Mouse (Mus musculus): ENCODE measurements around the gene Rfxap. TPM values are rescaled to one million over a fixed set of nuclear protein-coding genes. Genes with fewer than 3 reads are reported as not detected.

Gene Rfxap
- polyA plus RNA-seq, 1 experiment from 2014 or later, result 26.8 TPM

- Histone ChIP-seq H3K36me3 (ENCODE audit: insufficient read depth, low read length) (peaks cover 12% of the 10 kb centered on the region), H3K4me2 (replicated peaks; ENCODE audit: low read depth, low read length) (no peak overlapping the region), H3K27me3 (ENCODE audit: insufficient read depth, low read length) (no peaks in the 10 kb centered on the region), H3K4me1 (ENCODE audit: insufficient read depth, low read length) (peaks cover 10% of the 10 kb centered on the region), H3K9ac (replicated peaks; ENCODE audit: low read length) (no peak overlapping the region), H3K4me3 (ENCODE audit: low read length) (no peak overlapping the region), H3K27ac (ENCODE audit: low read length) (no peak overlapping the region), H3K9me3 (ENCODE audit: low read length) (no peaks in the 10 kb centered on the region)
- WGBS, result 94% methylated on average over 8 of the region's 8 CpGs
- ATAC-seq (ENCODE audit: low FRiP score, low TSS enrichment), result no peak
Measured at GRCm38 (mm10) chr3:54803713-54804112, 3.9 kb downstream of the Rfxap start.

- peak; percentile 82 for ATAC-seq (ENCODE audit: low FRiP score, low TSS enrichment)
- H3K27ac ChIP-seq (ENCODE audit: low read length), result no peak overlapping the region
- H3K9ac ChIP-seq (replicated peaks; ENCODE audit: low read length), result no peak overlapping the region
- WGBS, result 43% methylated on average over 16 of the region's 16 CpGs
- peaks cover 14% of the 10 kb centered on the region for H3K9me3 ChIP-seq (ENCODE audit: low read length)
- peaks cover 16% of the 10 kb centered on the region for H3K36me3 ChIP-seq (ENCODE audit: insufficient read depth, low read length)
- no peak overlapping the region for H3K4me3 ChIP-seq (ENCODE audit: low read length)
- H3K27me3 ChIP-seq (ENCODE audit: insufficient read depth, low read length), result no peaks in the 10 kb centered on the region
- no peak overlapping the region for H3K4me2 ChIP-seq (replicated peaks; ENCODE audit: low read depth, low read length)
- no peaks in the 10 kb centered on the region for H3K4me1 ChIP-seq (ENCODE audit: insufficient read depth, low read length)
Measured at GRCm38 (mm10) chr3:54797211-54797610, 10.4 kb downstream of the Rfxap start.

GRCm38 (mm10) chr3:54795806-54796205 is 11.8 kb downstream of the Rfxap start:
- no peaks in the 10 kb centered on the region for H3K27me3 ChIP-seq (ENCODE audit: insufficient read depth, low read length)
- H3K9me3 ChIP-seq (ENCODE audit: low read length), result peaks cover 14% of the 10 kb centered on the region
- H3K4me3 ChIP-seq (ENCODE audit: low read length), result no peak overlapping the region
- 97% methylated on average over 1 of the region's 1 CpGs for WGBS
- H3K9ac ChIP-seq (replicated peaks; ENCODE audit: low read length), result no peak overlapping the region
- H3K4me1 ChIP-seq (ENCODE audit: insufficient read depth, low read length), result no peaks in the 10 kb centered on the region
- peaks cover 16% of the 10 kb centered on the region for H3K36me3 ChIP-seq (ENCODE audit: insufficient read depth, low read length)
- no peak overlapping the region for H3K27ac ChIP-seq (ENCODE audit: low read length)
- no peak for ATAC-seq (ENCODE audit: low FRiP score, low TSS enrichment)
- no peak overlapping the region for H3K4me2 ChIP-seq (replicated peaks; ENCODE audit: low read depth, low read length)

- Histone ChIP-seq H3K4me3 (ENCODE audit: low read length) (no peak overlapping the region), H3K9ac (replicated peaks; ENCODE audit: low read length) (no peak overlapping the region), H3K27ac (ENCODE audit: low read length) (no peak overlapping the region), H3K4me2 (replicated peaks; ENCODE audit: low read depth, low read length) (no peak overlapping the region), H3K27me3 (ENCODE audit: insufficient read depth, low read length) (no peaks in the 10 kb centered on the region), H3K36me3 (ENCODE audit: insufficient read depth, low read length) (peaks cover 16% of the 10 kb centered on the region), H3K4me1 (ENCODE audit: insufficient read depth, low read length) (no peaks in the 10 kb centered on the region), H3K9me3 (ENCODE audit: low read length) (peaks cover 14% of the 10 kb centered on the region)
- no peak for ATAC-seq (ENCODE audit: low FRiP score, low TSS enrichment)
- 93% methylated on average over 5 of the region's 5 CpGs for WGBS
Measured at GRCm38 (mm10) chr3:54795379-54795778, 12.2 kb downstream of the Rfxap start.

GRCm38 (mm10) chr3:54793762-54794161 is 13.8 kb downstream of the Rfxap start:
- Histone ChIP-seq H3K9me3 (ENCODE audit: low read length) (peaks cover 14% of the 10 kb centered on the region), H3K4me1 (ENCODE audit: insufficient read depth, low read length) (no peaks in the 10 kb centered on the region), H3K4me2 (replicated peaks; ENCODE audit: low read depth, low read length) (no peak overlapping the region), H3K9ac (replicated peaks; ENCODE audit: low read length) (no peak overlapping the region), H3K36me3 (ENCODE audit: insufficient read depth, low read length) (peaks cover 22% of the 10 kb centered on the region), H3K27me3 (ENCODE audit: insufficient read depth, low read length) (no peaks in the 10 kb centered on the region), H3K4me3 (ENCODE audit: low read length) (no peak overlapping the region), H3K27ac (ENCODE audit: low read length) (no peak overlapping the region)
- WGBS, result 84% methylated on average over 6 of the region's 6 CpGs
- no peak for ATAC-seq (ENCODE audit: low FRiP score, low TSS enrichment)

GRCm38 (mm10) chr3:54791822-54792677 is 15.5 kb downstream of the Rfxap start:
- ATAC-seq (ENCODE audit: low FRiP score, low TSS enrichment), result no peak
- Histone ChIP-seq H3K4me1 (ENCODE audit: insufficient read depth, low read length) (no peaks in the 10 kb centered on the region), H3K9me3 (ENCODE audit: low read length) (peaks cover 14% of the 10 kb centered on the region), H3K4me3 (ENCODE audit: low read length) (no peak overlapping the region), H3K36me3 (ENCODE audit: insufficient read depth, low read length) (peaks cover 22% of the 10 kb centered on the region), H3K4me2 (replicated peaks; ENCODE audit: low read depth, low read length) (no peak overlapping the region), H3K9ac (replicated peaks; ENCODE audit: low read length) (no peak overlapping the region), H3K27me3 (ENCODE audit: insufficient read depth, low read length) (no peaks in the 10 kb centered on the region), H3K27ac (ENCODE audit: low read length) (no peak overlapping the region)
- whole genome bisulfite sequencing, result 77% methylated on average over 10 of the region's 10 CpGs

- H3K4me2 ChIP-seq (replicated peaks; ENCODE audit: low read depth, low read length), result no peak overlapping the region
- no peak for ATAC-seq (ENCODE audit: low FRiP score, low TSS enrichment)
- 70% methylated on average over 2 of the region's 2 CpGs for WGBS
- no peak overlapping the region for H3K27ac ChIP-seq (ENCODE audit: low read length)
- peaks cover 22% of the 10 kb centered on the region for H3K36me3 ChIP-seq (ENCODE audit: insufficient read depth, low read length)
- H3K27me3 ChIP-seq (ENCODE audit: insufficient read depth, low read length), result no peaks in the 10 kb centered on the region
- peaks cover 14% of the 10 kb centered on the region for H3K9me3 ChIP-seq (ENCODE audit: low read length)
- no peak overlapping the region for H3K4me3 ChIP-seq (ENCODE audit: low read length)
- no peaks in the 10 kb centered on the region for H3K4me1 ChIP-seq (ENCODE audit: insufficient read depth, low read length)
- no peak overlapping the region for H3K9ac ChIP-seq (replicated peaks; ENCODE audit: low read length)
Measured at GRCm38 (mm10) chr3:54790601-54791000, 17.0 kb downstream of the Rfxap start.

- ATAC-seq (ENCODE audit: low FRiP score, low TSS enrichment), result no peak; the same call in 1 of the 2 replicates
- no peaks in the 10 kb centered on the region for H3K36me3 ChIP-seq (ENCODE audit: insufficient read depth, low read length)
Measured at GRCm38 (mm10) chr3:54775989-54776631, 31.5 kb downstream of the Rfxap start.

GRCm38 (mm10) chr3:54773613-54774012 is 34.0 kb downstream of the Rfxap start:
- Histone ChIP-seq H3K4me2 (replicated peaks; ENCODE audit: low read depth, low read length) (no peak overlapping the region), H3K27ac (ENCODE audit: low read length) (no peak overlapping the region), H3K4me3 (ENCODE audit: low read length) (no peak overlapping the region), H3K36me3 (ENCODE audit: insufficient read depth, low read length) (no peaks in the 10 kb centered on the region), H3K4me1 (ENCODE audit: insufficient read depth, low read length) (0 out of 2 replicates have a peak, but pooled peaks cover 5% of the 10 kb centered on the region), H3K27me3 (ENCODE audit: insufficient read depth, low read length) (no peaks in the 10 kb centered on the region), H3K9me3 (ENCODE audit: low read length) (peaks cover 7% of the 10 kb centered on the region), H3K9ac (replicated peaks; ENCODE audit: low read length) (no peak overlapping the region)
- no peak for ATAC-seq (ENCODE audit: low FRiP score, low TSS enrichment)
- WGBS, result 88% methylated on average over 6 of the region's 6 CpGs

More at GRCm38 (mm10) chr3:54775989-54776631, 31.5 kb downstream of the Rfxap start:
- Histone ChIP-seq H3K9ac (replicated peaks; ENCODE audit: low read length) (no peak overlapping the region), H3K4me3 (ENCODE audit: low read length) (no peak overlapping the region), H3K27me3 (ENCODE audit: insufficient read depth, low read length) (no peaks in the 10 kb centered on the region), H3K4me2 (replicated peaks; ENCODE audit: low read depth, low read length) (no peak overlapping the region), H3K9me3 (ENCODE audit: low read length) (peaks cover 7% of the 10 kb centered on the region), H3K4me1 (ENCODE audit: insufficient read depth, low read length) (0 out of 2 replicates have a peak, but pooled peaks cover 5% of the 10 kb centered on the region), H3K27ac (ENCODE audit: low read length) (no peak overlapping the region)
- WGBS, result 69% methylated on average over 7 of the region's 7 CpGs

All from kidney, embryonic 16.5 days (tissue).